Mouse (Mus musculus): Measurements from ENCODE around the gene Sat1.

Sat1 gene

GRCm38 (mm10) chrX:155166313-155166712, 49.9 kb downstream of the Sat1 start:
- no peak for DNase-seq (ENCODE audit: low spot score)

GRCm38 (mm10) chrX:155163553-155163952, 52.7 kb downstream of the Sat1 start:
- no peak for DNase-seq (ENCODE audit: low spot score)

All from MN1 (cell line).